Mouse (Mus musculus) lung, embryonic 14.5 days (tissue): ENCODE measurements around the gene Trim56. TPM values are rescaled to one million over a fixed set of nuclear protein-coding genes. Genes with fewer than 3 reads are reported as not detected.
"Not testable (repeated sequence)": the region's sequence is repeated elsewhere in the genome, so short reads cannot be mapped to it uniquely, and the experiment has no call there.

Experiments used
- ATAC-seq: fragments of 200-750 bp; cut with Nextera tagmentation; 2 replicates; pipeline ENCODE4 v1.8.0; 2017; ENCODE audit warnings: mild to moderate bottlenecking, moderate TSS enrichment, moderate library complexity; ENCODE audit not compliant: insufficient read depth
- DNase-seq: peaks from one replicate; pipeline ENCODE4 v3.0.0-alpha.2; 2015
- H3K27ac ChIP-seq: fragments of 300-500 bp; sonication (generic); 2 replicates; pipeline ENCODE4 v1.5.1; 2014; ENCODE audit warnings: low read depth, mild to moderate bottlenecking, moderate library complexity
- H3K27me3 ChIP-seq: fragments of 300-500 bp; sonication (generic); 2 replicates; pipeline ENCODE4 v1.6.1; 2014; ENCODE audit warnings: low read length, control low read depth; ENCODE audit not compliant: insufficient read depth
- H3K36me3 ChIP-seq: fragments of 300-500 bp; sonication (generic); 2 replicates; pipeline ENCODE4 v1.6.1; 2014; ENCODE audit warnings: control low read depth; ENCODE audit not compliant: insufficient read depth
- H3K4me1 ChIP-seq: fragments of 300-500 bp; sonication (generic); 2 replicates; pipeline ENCODE4 v1.6.1; 2014; ENCODE audit warnings: antibody characterized with exemption, control low read depth; ENCODE audit not compliant: insufficient read depth
- H3K4me2 ChIP-seq: fragments of 300-500 bp; sonication (generic); 2 replicates; pipeline ENCODE4 v1.6.1; 2014; ENCODE audit warnings: mild to moderate bottlenecking
- H3K4me3 ChIP-seq: fragments of 300-500 bp; sonication (generic); 2 replicates; pipeline ENCODE4 v1.5.1; 2014; ENCODE audit warnings: low read depth, low read length
- H3K9ac ChIP-seq: fragments of 300-500 bp; sonication (generic); 2 replicates; pipeline ENCODE4 v1.6.1; 2014
- H3K9me3 ChIP-seq: fragments of 300-500 bp; sonication (generic); 2 replicates; pipeline ENCODE4 v1.6.1; 2016; ENCODE audit warnings: low read depth, low read length, control low read depth
- CTCF ChIP-seq: IDR thresholded peaks from 2 replicates; pipeline ENCODE4 v1.5.1; 2016; ENCODE audit warnings: antibody characterized with exemption, low read depth
- WGBS: fragments of 180-500 bp; shearing (Covaris S2); extraction: QIAGEN DNeasy Blood & Tissue Kit; methylation state at CpG from one replicate; pipeline ENCODE4 v1.1.7; 2014; 5-methylcytosine and 5-hydroxymethylcytosine counted together
- polyA plus RNA-seq: library from polyadenylated mRNA; unstranded; fragments of >200 nt; fragmentation: Nextera tagmentation; extraction: Ambion mirVana; gene quantifications from 2 replicates; pipeline ENCODE4 v1.2.1, GENCODE M21; 2014

Gene Trim56
- 11.5 and 11.8 TPM in 2 replicates for polyA plus RNA-seq

DNA sequence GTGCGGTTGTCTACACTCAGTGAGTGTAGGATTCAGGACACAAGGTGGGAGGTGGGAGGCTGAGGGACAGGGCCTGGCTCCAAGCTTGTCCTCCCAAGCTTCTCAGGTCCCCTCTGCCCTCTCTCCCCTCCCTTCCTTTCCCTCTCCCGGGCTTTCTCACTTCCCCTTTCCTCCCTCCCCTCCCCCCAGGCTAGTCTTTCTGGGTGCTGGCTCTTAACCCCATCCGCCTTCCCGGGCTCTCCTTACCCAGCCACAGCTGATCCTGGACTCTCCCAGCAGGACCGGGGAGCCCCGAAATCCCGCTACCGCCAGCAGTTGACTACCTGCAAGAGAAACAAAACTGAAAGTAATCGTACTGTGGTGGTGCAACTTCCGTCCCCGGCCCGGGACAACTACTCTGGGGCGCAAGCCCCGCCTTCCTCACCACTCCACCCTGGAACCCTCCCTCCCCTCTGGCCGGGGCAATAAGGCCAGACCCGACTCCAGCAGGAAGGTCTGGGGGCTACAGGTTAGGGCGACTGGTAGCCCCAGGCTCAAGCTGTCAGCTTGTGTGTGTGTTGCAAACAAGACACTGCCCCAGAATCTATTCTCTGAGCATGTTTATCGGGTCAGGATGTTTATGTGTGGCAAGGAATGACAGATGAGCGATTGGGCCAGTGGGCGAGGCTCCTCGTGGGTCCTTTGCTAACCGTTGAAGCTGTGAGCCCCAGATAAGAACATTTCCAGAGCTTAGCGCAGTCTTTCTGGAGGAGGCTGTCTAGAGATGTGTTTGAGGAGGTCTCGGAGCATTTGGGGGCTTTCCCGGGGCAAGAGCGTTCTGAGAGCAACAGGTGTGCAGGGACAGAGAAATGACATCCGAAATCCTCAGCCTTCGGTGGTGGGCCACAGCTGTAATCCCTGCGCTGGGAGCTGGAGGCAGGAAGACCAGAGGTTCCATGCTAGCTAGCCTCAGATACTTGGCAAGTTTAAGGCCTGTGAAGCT, at the start of gene Trim56:
Gene Trim56, minus strand, starts transcription at position 344 of the 982 bp plus-strand sequence.
- peak; percentile 83 for ATAC-seq
- Histone ChIP-seq H3K4me2 (peak within 1 kb of the TSS; percentile 75), H3K27me3 (no peaks in the 10 kb centered on the region), H3K9me3 (no peaks in the 10 kb centered on the region), H3K27ac (peak within 1 kb of the TSS; percentile 79), H3K36me3 (peaks cover 25% of the 10 kb centered on the region; the same call in 1 of the 2 replicates), H3K4me3 (peak within 1 kb of the TSS; percentile 65), H3K9ac (peak within 1 kb of the TSS; percentile 86), H3K4me1 (peaks cover 11% of the 10 kb centered on the region)
- TF ChIP-seq CTCF, result no peak
- DNase-seq, result peak; percentile 77
- WGBS, result 3% methylated on average over 29 of the region's 29 CpGs

DNA sequence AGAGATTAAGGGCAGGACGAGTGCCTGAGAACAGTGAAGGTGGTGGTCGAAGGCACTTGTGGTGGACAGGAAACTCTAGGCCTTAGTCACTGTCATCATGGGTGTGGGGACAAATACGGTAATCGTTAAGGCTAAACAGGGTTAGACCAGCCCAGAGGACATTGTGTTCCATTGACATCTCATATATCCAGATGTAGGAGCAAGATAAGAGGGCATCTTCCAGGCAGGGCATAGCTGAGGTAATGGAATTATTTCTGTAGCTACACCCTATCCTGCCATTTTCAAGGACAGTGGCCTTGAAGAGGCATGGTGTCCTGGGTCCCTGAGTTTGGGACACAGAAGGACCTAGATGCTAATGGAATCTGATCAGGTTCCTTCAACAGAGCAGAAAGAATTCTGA, 45.8 kb upstream of the Trim56 start:
- DNase-seq (no peak), ATAC-seq (no peak)
- no peak overlapping the region for H3K9ac ChIP-seq
- no peak overlapping the region for H3K4me2 ChIP-seq
- 70% methylated on average over 4 of the region's 4 CpGs for WGBS
- H3K4me1 ChIP-seq, result no peaks in the 10 kb centered on the region
- H3K36me3 ChIP-seq, result no peaks in the 10 kb centered on the region
- H3K27me3 ChIP-seq, result no peaks in the 10 kb centered on the region
- no peak overlapping the region for H3K4me3 ChIP-seq
- H3K27ac ChIP-seq, result no peak overlapping the region
- no peak for TF ChIP-seq CTCF
- no peaks in the 10 kb centered on the region for H3K9me3 ChIP-seq

DNA sequence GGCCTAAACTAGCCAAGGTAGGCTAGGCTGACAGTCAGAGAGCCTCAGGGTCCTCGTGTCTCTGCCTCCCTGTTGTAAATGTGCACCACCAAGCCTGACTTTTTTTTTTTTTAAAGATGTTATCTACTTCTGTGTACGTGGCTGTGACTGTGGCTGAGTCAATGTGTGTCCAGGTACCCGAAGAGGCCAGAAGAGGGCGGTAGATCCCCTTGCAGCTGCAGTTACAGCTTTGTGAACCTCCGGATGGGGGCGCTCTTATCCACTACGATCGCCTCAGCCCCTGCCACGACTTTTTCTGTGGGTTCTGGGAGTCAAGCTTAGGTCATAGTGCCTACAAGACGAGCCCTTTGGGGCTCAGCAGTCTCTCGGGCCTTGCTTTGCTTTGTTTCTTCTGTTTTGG, 43.5 kb upstream of the Trim56 start:
- H3K4me3 ChIP-seq, result no peak overlapping the region
- no peak for ATAC-seq
- H3K36me3 ChIP-seq, result no peaks in the 10 kb centered on the region
- H3K4me2 ChIP-seq, result no peak overlapping the region
- peak; percentile 52 for TF ChIP-seq CTCF
- H3K9me3 ChIP-seq, result no peaks in the 10 kb centered on the region
- no peak overlapping the region for H3K9ac ChIP-seq
- no peaks in the 10 kb centered on the region for H3K4me1 ChIP-seq
- H3K27me3 ChIP-seq, result no peaks in the 10 kb centered on the region
- no peak overlapping the region for H3K27ac ChIP-seq
- DNase-seq, result peak; percentile 36
- WGBS, result 22% methylated on average over 11 of the region's 11 CpGs

DNA sequence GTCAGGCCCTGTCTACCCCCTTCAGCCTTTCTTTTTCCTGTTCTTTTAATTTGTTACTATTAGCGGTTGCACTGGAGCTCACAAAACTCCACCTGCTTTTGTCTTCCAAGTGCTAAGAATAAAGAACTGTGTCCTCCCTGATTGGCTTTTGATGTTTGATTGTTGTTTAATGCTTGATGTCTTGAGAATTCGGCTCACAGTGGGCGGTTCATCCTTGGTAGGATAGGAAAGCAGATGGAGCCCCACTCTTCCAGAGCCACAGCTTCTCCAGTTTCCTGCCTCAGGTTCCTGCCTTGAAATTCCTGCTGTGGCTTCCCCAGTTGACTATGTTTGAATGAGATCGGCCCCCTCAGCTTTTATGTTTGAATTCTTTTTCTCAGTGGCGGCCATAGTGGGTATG, 37.3 kb upstream of the Trim56 start:
- Histone ChIP-seq H3K27me3 (no peaks in the 10 kb centered on the region), H3K4me2 (no peak overlapping the region), H3K4me1 (no peaks in the 10 kb centered on the region), H3K27ac (no peak overlapping the region), H3K9me3 (peaks cover 17% of the 10 kb centered on the region), H3K36me3 (no peaks in the 10 kb centered on the region), H3K4me3 (no peak overlapping the region), H3K9ac (no peak overlapping the region)
- WGBS, result 92% methylated on average over 5 of the region's 5 CpGs
- DNase-seq (no peak), ATAC-seq (no peak)
- TF ChIP-seq CTCF, result no peak

DNA sequence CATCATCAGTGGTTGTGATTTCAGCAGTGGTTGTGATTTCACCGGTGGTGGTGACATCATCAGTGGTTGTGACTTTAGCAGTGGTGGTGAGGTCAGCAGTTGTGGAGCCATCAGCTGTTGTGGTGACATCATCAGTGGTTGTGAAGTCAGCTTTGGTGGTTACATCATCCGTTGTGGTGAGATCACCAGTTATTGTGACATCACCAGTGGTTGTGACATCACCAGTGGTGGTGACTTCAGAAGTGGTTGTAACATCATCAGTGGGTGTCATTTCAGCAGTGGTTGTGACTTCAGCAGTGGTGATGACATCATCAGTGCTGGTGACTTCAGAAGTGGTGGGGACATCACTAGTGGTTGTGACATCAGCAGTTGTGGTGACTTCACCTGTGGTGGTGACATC, 36.6 kb upstream of the Trim56 start:
- 63% methylated on average over 2 of the region's 2 CpGs for WGBS
- Histone ChIP-seq H3K4me2 (no peak overlapping the region), H3K27ac (no peak overlapping the region), H3K27me3 (no peaks in the 10 kb centered on the region), H3K9ac (no peak overlapping the region), H3K9me3 (peaks cover 17% of the 10 kb centered on the region), H3K4me3 (no peak overlapping the region), H3K4me1 (no peaks in the 10 kb centered on the region), H3K36me3 (no peaks in the 10 kb centered on the region)
- ATAC-seq (no peak; the same call in 1 of the 2 replicates), DNase-seq (peak; percentile 14)
- TF ChIP-seq CTCF, result no peak

DNA sequence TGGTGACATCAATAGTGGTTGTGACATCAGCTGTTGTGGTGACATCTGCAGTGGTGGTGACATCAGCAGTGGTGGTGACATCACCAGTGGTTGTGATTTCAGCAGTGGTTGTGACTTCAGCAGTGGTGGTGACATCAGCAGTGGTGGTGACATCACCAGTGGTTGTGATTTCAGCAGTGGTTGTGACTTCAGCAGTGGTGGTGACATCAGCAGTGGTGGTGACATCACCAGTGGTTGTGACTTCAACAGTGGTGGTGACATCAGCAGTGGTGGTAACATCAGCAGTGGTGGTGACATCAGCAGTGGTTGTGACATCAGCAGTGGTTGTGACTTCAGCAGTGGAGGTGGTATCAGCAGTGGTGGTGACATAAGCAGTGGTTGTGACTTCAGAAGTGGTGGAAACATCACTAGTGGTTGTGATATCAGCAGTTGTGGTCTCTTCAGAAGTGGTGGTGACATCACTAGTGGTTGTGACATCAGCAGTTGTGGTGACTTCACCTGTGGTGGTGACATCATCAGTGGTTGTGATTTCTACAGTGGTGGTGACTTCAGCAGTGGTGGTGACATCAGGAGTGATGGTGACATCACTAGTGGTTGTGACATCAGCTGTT, 33.4 kb upstream of the Trim56 start, which contains the start of gene Muc3:
Gene Muc3, minus strand, starts transcription at position 51 of the 611 bp plus-strand sequence.
- H3K4me1 ChIP-seq, result not testable (repeated sequence)

DNA sequence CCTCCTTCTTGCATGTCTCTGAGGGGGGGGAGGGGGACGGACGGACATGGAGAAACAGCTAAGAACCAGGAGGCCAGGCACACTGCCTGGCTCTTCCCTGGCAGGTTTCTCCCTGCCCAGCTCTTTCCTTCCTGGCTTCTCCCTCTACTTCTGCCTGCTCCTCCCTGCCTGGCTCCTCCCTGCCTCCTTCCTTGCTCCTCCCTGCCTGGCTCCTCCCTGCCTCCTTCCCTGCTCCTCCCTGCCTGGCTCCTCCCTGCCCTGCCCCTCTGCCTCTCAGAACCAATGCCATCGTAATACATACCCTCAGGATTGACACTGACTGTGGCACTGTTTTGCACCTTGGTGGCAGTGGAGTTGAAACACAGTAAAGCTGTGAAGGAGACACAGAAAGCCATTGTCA, 24.8 kb upstream of the Trim56 start:
- H3K9me3 ChIP-seq, result no peaks in the 10 kb centered on the region
- DNase-seq, result no peak
- no peak overlapping the region for H3K4me3 ChIP-seq
- no peak for ATAC-seq
- no peaks in the 10 kb centered on the region for H3K4me1 ChIP-seq
- 21% methylated on average over 3 of the region's 3 CpGs for WGBS
- no peak overlapping the region for H3K27ac ChIP-seq
- H3K4me2 ChIP-seq, result no peak overlapping the region
- no peak for TF ChIP-seq CTCF
- no peak overlapping the region for H3K9ac ChIP-seq
- no peaks in the 10 kb centered on the region for H3K36me3 ChIP-seq
- H3K27me3 ChIP-seq, result no peaks in the 10 kb centered on the region

More for the DNA sequence above, 33.4 kb upstream of the Trim56 start, which contains the start of gene Muc3:
- not testable (repeated sequence) for H3K27me3 ChIP-seq, H3K27ac ChIP-seq, H3K9ac ChIP-seq, ATAC-seq, H3K4me3 ChIP-seq, H3K4me2 ChIP-seq, DNase-seq, H3K36me3 ChIP-seq
- H3K9me3 ChIP-seq, result peaks cover 17% of the 10 kb centered on the region
